Mouse (Mus musculus) hindbrain, embryonic 13.5 days (tissue): ENCODE results near the gene Chchd6. TPM values are rescaled to one million over a fixed set of nuclear protein-coding genes. Genes with fewer than 3 reads are reported as not detected.
A peak's percentile ranks its signal among the peaks of the same experiment; 100 is the strongest.

ENCODE experiments used
- ATAC-seq: fragments of 200-750 bp; cut with Nextera tagmentation; 2 replicates; pipeline ENCODE4 v1.8.0; 2017; ENCODE audit warnings: moderate TSS enrichment; ENCODE audit not compliant: low FRiP score
- H3K27ac ChIP-seq: fragments of 300-500 bp; sonication (generic); 2 replicates; pipeline ENCODE4 v1.5.1; 2015; ENCODE audit warnings: inconsistent platforms, mild to moderate bottlenecking, moderate library complexity
- H3K27me3 ChIP-seq: fragments of 300-500 bp; sonication (generic); 2 replicates; pipeline ENCODE4 v1.6.1; 2015; ENCODE audit warnings: mild to moderate bottlenecking, inconsistent platforms
- H3K36me3 ChIP-seq: fragments of 300-500 bp; sonication (generic); 2 replicates; pipeline ENCODE4 v1.6.1; 2015; ENCODE audit warnings: mild to moderate bottlenecking, inconsistent platforms
- H3K4me1 ChIP-seq: fragments of 300-500 bp; sonication (generic); replicated peaks from 2 replicates; pipeline ENCODE4 v1.6.1; 2015; ENCODE audit warnings: inconsistent platforms
- H3K4me2 ChIP-seq: fragments of 300-500 bp; sonication (generic); 2 replicates; pipeline ENCODE4 v1.6.1; 2015; ENCODE audit warnings: inconsistent platforms, mild to moderate bottlenecking, moderate library complexity
- H3K4me3 ChIP-seq: fragments of 300-500 bp; sonication (generic); 2 replicates; pipeline ENCODE4 v1.5.1; 2015; ENCODE audit warnings: mild to moderate bottlenecking, inconsistent platforms
- H3K9ac ChIP-seq: fragments of 300-500 bp; sonication (generic); 2 replicates; pipeline ENCODE4 v1.6.1; 2015; ENCODE audit warnings: mild to moderate bottlenecking, inconsistent platforms
- H3K9me3 ChIP-seq: fragments of 300-500 bp; sonication (generic); 2 replicates; pipeline ENCODE4 v1.6.1; 2016; ENCODE audit warnings: inconsistent platforms
- WGBS: fragments of 180-500 bp; shearing (Covaris S2); methylation state at CpG from one replicate; pipeline ENCODE4 v1.1.7; 2015; 5-methylcytosine and 5-hydroxymethylcytosine counted together
- polyA plus RNA-seq: library from polyadenylated mRNA; unstranded; fragments of >200 nt; fragmentation: Nextera tagmentation; extraction: Ambion mirVana; gene quantifications from 2 replicates; pipeline ENCODE4 v1.2.1, GENCODE M21; 2015

Chchd6 gene
- polyA plus RNA-seq, 1 experiment from 2014 or later = 126 TPM

DNA sequence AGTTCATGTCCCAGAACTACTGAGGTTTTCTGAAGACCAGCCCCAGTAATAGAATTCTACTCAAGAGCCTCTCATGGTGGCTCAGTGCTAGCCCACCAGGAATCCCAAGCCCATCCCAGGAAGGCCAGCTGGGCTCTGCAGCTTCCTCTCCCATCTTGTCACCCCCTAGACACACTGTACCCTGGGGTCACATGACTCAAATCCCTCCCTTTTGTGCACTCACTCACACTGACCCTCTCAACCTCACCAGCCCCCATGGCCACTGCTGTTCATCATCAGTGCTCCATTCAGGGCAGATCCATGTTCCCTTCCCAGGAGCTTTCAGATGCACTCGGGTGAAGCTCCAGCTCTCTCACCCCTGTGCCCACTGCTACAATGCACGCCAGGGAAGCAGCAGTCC lies 20.8 kb downstream of the Chchd6 start:
- H3K27me3 ChIP-seq = no peaks in the 10 kb centered on the region
- no peaks in the 10 kb centered on the region for H3K9me3 ChIP-seq
- no peak overlapping the region for H3K4me3 ChIP-seq
- H3K9ac ChIP-seq = peak overlapping the region; percentile 5; the same call in 1 of the 2 replicates
- H3K27ac ChIP-seq = no peak overlapping the region
- H3K36me3 ChIP-seq = peaks cover 16% of the 10 kb centered on the region
- H3K4me2 ChIP-seq = no peak overlapping the region
- 59% methylated on average over 2 of the region's 2 CpGs for WGBS
- no peak for ATAC-seq
- H3K4me1 ChIP-seq = peaks cover 4% of the 10 kb centered on the region

DNA sequence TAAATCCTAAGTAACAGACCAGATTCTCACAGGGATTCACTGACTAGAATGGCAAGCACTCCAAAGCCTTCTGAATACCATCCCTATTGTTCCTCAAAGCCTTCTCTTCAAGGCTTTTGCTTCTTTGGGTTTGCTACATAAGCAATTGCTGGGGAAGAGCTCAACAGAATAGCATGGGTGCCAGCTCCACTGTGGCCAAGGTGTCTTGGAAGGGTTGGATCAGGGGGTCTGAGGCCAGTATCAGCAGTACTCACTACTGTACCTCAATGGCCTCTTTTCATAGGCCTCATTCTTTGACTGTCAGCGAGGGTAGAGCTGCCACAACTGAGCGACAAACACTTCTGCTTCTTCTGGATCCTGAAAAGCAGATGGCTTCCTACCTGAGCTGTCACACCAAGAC lies 21.7 kb downstream of the Chchd6 start:
- Histone ChIP-seq H3K27me3 (no peaks in the 10 kb centered on the region), H3K4me1 (peaks cover 4% of the 10 kb centered on the region), H3K4me2 (no peak overlapping the region), H3K36me3 (peaks cover 22% of the 10 kb centered on the region), H3K9me3 (no peaks in the 10 kb centered on the region), H3K4me3 (no peak overlapping the region), H3K9ac (no peak overlapping the region), H3K27ac (no peak overlapping the region)
- 94% methylated on average over 2 of the region's 2 CpGs for WGBS
- ATAC-seq = no peak

DNA sequence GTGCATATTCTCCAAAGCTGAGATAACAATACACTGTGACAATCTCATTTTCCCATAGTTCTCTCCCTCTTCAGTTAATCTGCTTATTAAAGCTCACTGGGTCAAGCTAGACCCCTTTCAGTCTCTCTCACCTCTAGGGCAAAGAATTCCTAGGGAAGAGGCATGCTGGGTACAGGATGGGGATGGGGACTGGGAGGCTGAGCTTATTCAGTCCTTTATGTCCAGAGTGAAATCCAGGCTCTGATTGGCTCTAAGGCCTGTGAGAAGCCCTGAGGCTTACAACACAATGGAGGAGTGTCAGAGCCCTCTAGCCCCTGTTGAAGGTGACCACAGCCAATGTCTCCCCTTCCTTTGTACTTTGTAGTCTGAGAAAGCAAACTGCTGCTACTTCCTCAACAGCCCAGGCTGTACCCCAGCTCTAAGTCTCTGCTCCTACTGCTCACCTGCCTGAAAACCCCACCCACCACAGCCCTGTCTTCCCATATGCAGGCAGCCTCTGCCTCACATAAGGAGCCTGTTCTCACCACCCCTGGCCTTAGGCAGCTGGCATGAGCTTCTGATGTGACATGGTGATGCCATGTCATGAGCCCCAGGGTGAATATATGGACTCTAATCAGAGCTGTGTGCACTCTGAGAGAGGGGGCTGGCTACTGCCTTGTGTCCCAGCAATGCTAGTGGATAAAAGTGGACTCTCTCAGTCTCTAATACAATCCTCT lies 22.4 kb downstream of the Chchd6 start:
- H3K4me1 ChIP-seq = peaks cover 4% of the 10 kb centered on the region
- H3K27me3 ChIP-seq = no peaks in the 10 kb centered on the region
- no peak overlapping the region for H3K4me3 ChIP-seq
- H3K36me3 ChIP-seq = peaks cover 23% of the 10 kb centered on the region
- H3K4me2 ChIP-seq = no peak overlapping the region
- no peak overlapping the region for H3K27ac ChIP-seq
- H3K9me3 ChIP-seq = no peaks in the 10 kb centered on the region
- ATAC-seq = no peak
- H3K9ac ChIP-seq = no peak overlapping the region

DNA sequence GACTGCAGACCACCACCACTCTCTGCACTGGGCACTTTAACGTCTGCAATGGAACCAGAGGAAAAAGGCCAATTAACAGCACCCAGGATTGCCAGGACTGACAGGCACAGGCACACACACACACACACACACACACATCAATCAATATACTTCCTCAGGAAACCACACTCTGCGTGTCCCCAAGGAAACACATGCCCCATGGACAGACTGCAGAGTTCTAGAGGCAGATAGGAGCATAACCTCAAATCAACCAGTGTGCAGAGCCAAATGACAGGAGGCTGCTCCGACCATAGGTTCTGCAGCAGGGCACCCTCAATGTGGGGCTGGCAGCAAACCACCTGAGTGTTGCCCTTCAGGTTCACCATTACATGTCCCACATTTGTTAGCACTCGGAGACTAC lies 26.1 kb downstream of the Chchd6 start:
- Histone ChIP-seq H3K27ac (no peak overlapping the region), H3K27me3 (no peaks in the 10 kb centered on the region), H3K9me3 (no peaks in the 10 kb centered on the region), H3K4me1 (peaks cover 19% of the 10 kb centered on the region), H3K4me2 (no peak overlapping the region), H3K9ac (no peak overlapping the region), H3K36me3 (peaks cover 32% of the 10 kb centered on the region), H3K4me3 (no peak overlapping the region)
- ATAC-seq = no peak
- 87% methylated on average over 4 of the region's 4 CpGs for WGBS

DNA sequence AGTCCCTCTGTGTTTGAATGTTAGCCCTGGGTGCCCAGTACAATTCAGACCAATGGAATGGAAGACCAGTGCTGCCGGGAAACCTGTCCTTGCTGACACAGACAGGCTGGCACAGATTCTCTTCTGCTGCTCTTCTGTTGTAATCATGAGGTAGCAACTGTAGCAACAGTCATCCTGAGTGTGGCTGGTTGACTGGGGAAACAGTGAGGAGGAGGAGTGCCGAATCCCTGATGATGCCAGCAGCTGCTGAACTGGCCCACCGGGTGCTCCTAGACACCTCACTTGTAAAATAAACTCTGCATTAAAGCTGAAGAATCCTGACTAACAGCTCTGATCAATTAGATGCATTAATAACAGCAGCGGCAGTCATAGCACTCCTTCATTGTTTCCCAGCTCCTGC lies 28.7 kb downstream of the Chchd6 start:
- Histone ChIP-seq H3K9ac (no peak overlapping the region), H3K4me2 (no peak overlapping the region), H3K27me3 (no peaks in the 10 kb centered on the region), H3K36me3 (peaks cover 18% of the 10 kb centered on the region), H3K4me1 (peaks cover 19% of the 10 kb centered on the region), H3K27ac (peak overlapping the region; percentile 55), H3K4me3 (no peak overlapping the region), H3K9me3 (no peaks in the 10 kb centered on the region)
- ATAC-seq = no peak
- WGBS = 50% methylated on average over 4 of the region's 4 CpGs

DNA sequence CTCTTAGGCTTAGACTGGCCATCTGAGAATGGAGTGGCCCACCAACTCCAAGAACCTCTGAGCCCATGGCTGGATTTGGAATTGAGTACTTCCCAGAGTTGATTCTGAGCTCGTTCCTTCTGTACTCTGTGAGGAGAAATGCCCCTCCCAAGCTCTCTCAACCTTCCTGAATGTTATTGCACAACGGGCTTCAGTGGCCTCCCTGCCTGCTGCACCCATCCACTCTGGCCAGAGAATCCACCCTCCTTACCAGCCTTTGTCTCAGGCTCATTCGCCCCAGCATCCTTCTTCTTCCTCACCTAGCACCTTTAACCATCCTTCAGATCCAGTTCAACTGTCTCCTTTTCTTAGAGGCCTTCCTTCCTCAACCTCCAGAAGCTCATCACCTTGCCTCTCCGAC lies 32.1 kb downstream of the Chchd6 start:
- ATAC-seq = no peak
- 88% methylated on average over 4 of the region's 4 CpGs for WGBS
- no peaks in the 10 kb centered on the region for H3K27me3 ChIP-seq

DNA sequence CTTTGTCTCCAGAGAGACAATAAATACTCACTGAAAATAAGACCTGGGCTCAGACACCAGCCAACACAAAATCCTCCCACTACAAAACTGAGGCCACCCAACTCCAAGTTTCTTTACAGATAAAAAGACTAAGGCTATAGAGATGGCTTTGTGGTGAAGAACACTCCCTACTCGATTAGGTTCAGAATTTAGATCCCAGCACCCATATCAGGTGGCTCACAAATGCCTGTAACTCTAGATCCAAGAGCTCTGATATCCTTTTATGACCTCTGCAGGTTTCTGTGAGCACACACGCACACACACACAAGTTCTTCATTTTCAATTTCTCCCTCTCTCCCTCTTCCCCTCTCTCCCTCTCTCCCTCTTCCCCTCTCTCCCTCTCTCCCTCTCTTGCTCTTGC lies 34.6 kb downstream of the Chchd6 start:
- H3K4me3 ChIP-seq = no peak overlapping the region
- no peaks in the 10 kb centered on the region for H3K9me3 ChIP-seq
- H3K27me3 ChIP-seq = no peaks in the 10 kb centered on the region
- 91% methylated on average over 2 of the region's 2 CpGs for WGBS
- H3K4me1 ChIP-seq = no peaks in the 10 kb centered on the region
- no peak overlapping the region for H3K9ac ChIP-seq
- H3K27ac ChIP-seq = no peak overlapping the region
- H3K4me2 ChIP-seq = no peak overlapping the region
- no peak for ATAC-seq
- H3K36me3 ChIP-seq = 0 out of 2 replicates have a peak, but pooled peaks cover 3% of the 10 kb centered on the region

More for the DNA sequence above, 32.1 kb downstream of the Chchd6 start:
- H3K9me3 ChIP-seq = no peaks in the 10 kb centered on the region
- peaks cover 19% of the 10 kb centered on the region for H3K4me1 ChIP-seq
- no peak overlapping the region for H3K27ac ChIP-seq
- no peak overlapping the region for H3K4me3 ChIP-seq
- peaks cover 10% of the 10 kb centered on the region; the same call in 1 of the 2 replicates for H3K36me3 ChIP-seq
- no peak overlapping the region for H3K9ac ChIP-seq
- no peak overlapping the region for H3K4me2 ChIP-seq

DNA sequence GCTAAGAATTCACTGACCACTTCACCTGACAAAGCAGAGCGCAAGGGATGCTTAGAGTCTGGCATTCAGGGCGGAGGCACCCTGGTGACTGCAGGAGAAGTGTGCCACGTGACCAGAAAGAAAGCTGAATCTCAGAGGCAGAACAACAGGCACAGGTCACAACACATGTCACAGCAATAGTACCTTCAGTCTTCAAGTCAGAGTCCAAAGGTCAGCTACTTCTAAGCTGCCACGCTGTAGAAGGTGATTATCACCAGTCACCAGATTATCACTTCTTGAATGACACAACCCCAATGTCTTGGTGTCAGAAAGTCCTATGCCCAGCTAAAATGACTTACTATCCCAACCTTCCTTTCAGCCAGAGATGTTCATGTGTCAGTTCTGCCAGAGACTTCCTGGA lies 37.8 kb downstream of the Chchd6 start:
- ATAC-seq = no peak
- Histone ChIP-seq H3K27ac (no peak overlapping the region), H3K4me3 (no peak overlapping the region), H3K36me3 (0 out of 2 replicates have a peak, but pooled peaks cover 6% of the 10 kb centered on the region), H3K9me3 (no peaks in the 10 kb centered on the region), H3K4me1 (peaks cover 7% of the 10 kb centered on the region), H3K9ac (no peak overlapping the region), H3K4me2 (no peak overlapping the region), H3K27me3 (peaks cover 3% of the 10 kb centered on the region; the same call in 1 of the 2 replicates)
- WGBS = 85% methylated on average over 4 of the region's 4 CpGs

DNA sequence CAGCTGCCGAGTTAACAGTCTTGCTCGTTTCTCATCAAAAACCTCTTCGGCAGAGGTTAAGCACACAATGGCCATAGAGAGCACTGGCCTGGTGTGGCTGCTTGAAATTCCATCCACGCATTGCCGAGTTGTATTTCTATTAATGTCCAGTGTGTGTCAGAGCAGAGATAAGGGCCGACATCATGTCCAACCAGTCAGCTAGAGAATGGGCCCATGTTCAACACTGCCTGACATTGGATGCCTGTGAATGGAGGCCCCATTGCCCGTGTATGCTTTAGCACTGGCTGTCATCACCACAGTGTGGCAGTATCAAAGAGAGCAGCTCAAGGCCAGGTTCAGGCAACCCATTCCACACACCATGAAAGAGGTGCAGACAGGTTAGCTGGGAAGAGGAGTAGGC lies 38.9 kb downstream of the Chchd6 start:
- H3K27me3 ChIP-seq = peaks cover 3% of the 10 kb centered on the region; the same call in 1 of the 2 replicates
- no peak overlapping the region; the same call in 1 of the 2 replicates for H3K9ac ChIP-seq
- no peak for ATAC-seq
- H3K4me1 ChIP-seq = peaks cover 13% of the 10 kb centered on the region
- H3K9me3 ChIP-seq = no peaks in the 10 kb centered on the region
- H3K27ac ChIP-seq = no peak overlapping the region
- no peak overlapping the region for H3K4me3 ChIP-seq
- WGBS = 63% methylated on average over 7 of the region's 7 CpGs
- H3K4me2 ChIP-seq = no peak overlapping the region
- 0 out of 2 replicates have a peak, but pooled peaks cover 6% of the 10 kb centered on the region for H3K36me3 ChIP-seq

DNA sequence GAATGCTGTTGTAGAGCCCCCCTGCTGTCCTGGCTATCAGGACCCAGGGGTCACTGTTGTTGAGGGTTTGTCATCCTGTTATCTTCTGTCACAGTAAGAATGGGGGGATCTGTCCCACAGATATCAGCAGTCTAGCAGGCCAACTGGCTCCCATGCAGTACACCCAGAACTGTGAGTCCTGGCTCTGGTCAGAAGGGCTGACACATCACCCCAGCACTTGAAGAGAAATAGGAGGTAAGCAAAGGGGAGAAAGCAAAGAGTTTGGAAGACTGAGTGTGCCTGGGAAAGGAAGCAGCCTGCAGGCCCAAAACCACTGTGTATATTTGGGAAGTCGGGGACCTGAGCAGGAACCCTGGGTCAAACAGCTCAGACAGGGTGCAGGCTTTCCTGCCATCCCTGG lies 39.5 kb downstream of the Chchd6 start:
- Histone ChIP-seq H3K9ac (no peak overlapping the region; the same call in 1 of the 2 replicates), H3K36me3 (0 out of 2 replicates have a peak, but pooled peaks cover 6% of the 10 kb centered on the region), H3K9me3 (no peaks in the 10 kb centered on the region), H3K4me2 (no peak overlapping the region), H3K4me1 (peaks cover 13% of the 10 kb centered on the region), H3K27me3 (peaks cover 3% of the 10 kb centered on the region; the same call in 1 of the 2 replicates), H3K4me3 (no peak overlapping the region), H3K27ac (no peak overlapping the region)
- no peak for ATAC-seq
- WGBS = 86% methylated on average over 1 of the region's 1 CpGs

DNA sequence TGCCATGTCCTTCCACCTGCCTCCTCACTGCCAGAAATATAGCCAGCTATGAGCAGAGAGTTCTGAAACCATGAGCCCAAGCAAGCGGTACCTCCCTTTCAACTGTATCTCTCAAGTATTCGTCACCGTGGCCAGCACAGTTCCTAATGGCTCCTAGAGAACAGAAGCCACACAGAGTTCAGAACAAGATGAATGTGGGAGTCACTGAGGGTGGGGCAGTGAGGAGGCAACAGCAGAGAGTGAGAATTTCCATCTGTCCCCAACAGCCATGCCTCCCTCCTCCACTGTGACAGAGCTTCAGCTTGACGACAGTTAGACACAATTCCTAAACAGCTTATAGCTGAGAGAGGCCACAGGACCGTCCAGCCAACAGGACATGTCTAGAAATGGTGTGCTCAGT lies 41.4 kb downstream of the Chchd6 start:
- H3K9ac ChIP-seq = no peak overlapping the region
- H3K27me3 ChIP-seq = peaks cover 3% of the 10 kb centered on the region; the same call in 1 of the 2 replicates
- WGBS = 85% methylated on average over 5 of the region's 5 CpGs
- no peak overlapping the region for H3K4me3 ChIP-seq
- H3K9me3 ChIP-seq = no peaks in the 10 kb centered on the region
- ATAC-seq = no peak
- no peak overlapping the region for H3K27ac ChIP-seq
- H3K4me1 ChIP-seq = peaks cover 18% of the 10 kb centered on the region
- H3K4me2 ChIP-seq = no peak overlapping the region
- 0 out of 2 replicates have a peak, but pooled peaks cover 6% of the 10 kb centered on the region for H3K36me3 ChIP-seq

DNA sequence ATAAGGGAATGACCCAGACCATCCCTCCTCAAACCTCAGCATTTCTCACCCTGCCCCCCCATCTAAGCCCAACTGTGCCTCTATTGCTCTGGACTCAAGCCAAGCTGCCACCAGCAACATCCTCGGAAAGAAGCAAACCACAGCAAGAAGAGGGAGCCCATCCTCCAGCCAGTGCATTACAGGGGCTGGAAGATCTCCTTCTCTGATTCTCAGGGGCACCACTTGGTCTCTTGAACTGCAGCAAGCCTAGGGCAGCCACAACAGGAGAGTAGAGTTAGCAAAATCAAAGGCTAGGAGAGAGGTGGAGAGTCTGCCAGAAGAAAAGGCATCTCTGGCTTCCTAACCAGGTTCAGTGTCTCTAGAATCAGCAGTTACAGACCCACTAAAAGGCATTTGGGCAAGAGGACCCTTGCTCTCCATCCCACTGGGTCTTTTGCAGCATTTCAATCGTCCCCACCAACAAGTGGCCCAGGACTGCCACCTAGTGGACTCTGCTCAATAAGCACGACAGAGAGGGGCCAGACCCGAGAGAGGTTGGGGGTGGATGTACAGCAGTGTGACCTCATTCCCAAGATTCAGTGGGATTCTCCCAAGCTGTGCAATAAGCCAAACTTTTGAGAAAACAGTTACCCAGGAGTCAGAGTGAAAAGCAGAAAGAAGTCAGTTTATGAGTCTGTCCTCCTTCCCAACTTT lies 42.3 kb downstream of the Chchd6 start:
- Histone ChIP-seq H3K4me2 (no peak overlapping the region), H3K9me3 (no peaks in the 10 kb centered on the region), H3K4me1 (peaks cover 19% of the 10 kb centered on the region), H3K27ac (no peak overlapping the region), H3K36me3 (0 out of 2 replicates have a peak, but pooled peaks cover 6% of the 10 kb centered on the region), H3K27me3 (peaks cover 3% of the 10 kb centered on the region; the same call in 1 of the 2 replicates), H3K9ac (peak overlapping the region; percentile 43; the same call in 1 of the 2 replicates), H3K4me3 (no peak overlapping the region)
- 5% methylated on average over 4 of the region's 4 CpGs for WGBS
- ATAC-seq = peak; percentile 76
